Mouse (Mus musculus) neural tube, embryonic 15.5 days (tissue): ENCODE measurements around the gene Kdelr3. TPM values are rescaled to one million over a fixed set of nuclear protein-coding genes. Genes with fewer than 3 reads are reported as not detected.

Source experiments
- ATAC-seq: fragments of 200-750 bp; cut with Nextera tagmentation; 2 replicates; pipeline ENCODE4 v1.8.0; 2017; ENCODE audit warnings: mild to moderate bottlenecking, moderate TSS enrichment, moderate library complexity; ENCODE audit not compliant: low FRiP score
- H3K27ac ChIP-seq: fragments of 300-500 bp; sonication (generic); replicated peaks from 2 replicates; pipeline ENCODE4 v1.5.1; 2015; ENCODE audit warnings: mild to moderate bottlenecking, inconsistent platforms
- H3K27me3 ChIP-seq: fragments of 300-500 bp; sonication (generic); replicated peaks from 2 replicates; pipeline ENCODE4 v1.6.1; 2015; ENCODE audit warnings: inconsistent platforms
- H3K36me3 ChIP-seq: fragments of 300-500 bp; sonication (generic); 2 replicates; pipeline ENCODE4 v1.6.1; 2015; ENCODE audit warnings: inconsistent platforms
- H3K4me1 ChIP-seq: fragments of 300-500 bp; sonication (generic); 2 replicates; pipeline ENCODE4 v1.6.1; 2015; ENCODE audit warnings: inconsistent platforms
- H3K4me2 ChIP-seq: fragments of 300-500 bp; sonication (generic); 2 replicates; pipeline ENCODE4 v1.6.1; 2015; ENCODE audit warnings: inconsistent platforms, mild to moderate bottlenecking, moderate library complexity
- H3K4me3 ChIP-seq: fragments of 300-500 bp; sonication (generic); replicated peaks from 2 replicates; pipeline ENCODE4 v1.5.1; 2015; ENCODE audit warnings: mild to moderate bottlenecking, inconsistent platforms
- H3K9ac ChIP-seq: fragments of 300-500 bp; sonication (generic); replicated peaks from 2 replicates; pipeline ENCODE4 v1.6.1; 2015; ENCODE audit warnings: mild to moderate bottlenecking, inconsistent platforms
- H3K9me3 ChIP-seq: fragments of 300-500 bp; sonication (generic); replicated peaks from 2 replicates; pipeline ENCODE4 v1.6.1; 2016; ENCODE audit warnings: inconsistent platforms
- WGBS: fragments of 180-500 bp; shearing (Covaris S2); methylation state at CpG from one replicate; pipeline ENCODE4 v1.1.7; 2015; ENCODE audit warnings: mixed read lengths; 5-methylcytosine and 5-hydroxymethylcytosine counted together
- polyA plus RNA-seq: library from polyadenylated mRNA; unstranded; fragments of >200 nt; fragmentation: Nextera tagmentation; extraction: Ambion mirVana; gene quantifications from 2 replicates; pipeline ENCODE4 v1.2.1, GENCODE M21; 2015

Kdelr3 gene
- polyA plus RNA-seq, 1 experiment from 2014 or later: 18.5 TPM

- Histone ChIP-seq H3K27ac (no peak overlapping the region), H3K4me1 (peaks cover 11% of the 10 kb centered on the region), H3K9me3 (no peaks in the 10 kb centered on the region), H3K36me3 (no peaks in the 10 kb centered on the region), H3K4me2 (no peak overlapping the region), H3K27me3 (peaks cover 48% of the 10 kb centered on the region), H3K9ac (no peak overlapping the region), H3K4me3 (no peak overlapping the region)
- no peak for ATAC-seq
- 80% methylated on average over 17 of the region's 17 CpGs for WGBS
Observed at GRCm38 (mm10) chr15:79500110-79500509, 16.1 kb upstream of the Kdelr3 start.

- peaks cover 74% of the 10 kb centered on the region for H3K27me3 ChIP-seq
- H3K9ac ChIP-seq: no peak overlapping the region
- no peak for ATAC-seq
- H3K4me2 ChIP-seq: no peak overlapping the region
- H3K36me3 ChIP-seq: no peaks in the 10 kb centered on the region
- H3K27ac ChIP-seq: no peak overlapping the region
- WGBS: 27% methylated on average over 17 of the region's 18 CpGs
- peaks cover 24% of the 10 kb centered on the region for H3K4me1 ChIP-seq
- H3K4me3 ChIP-seq: no peak overlapping the region
- H3K9me3 ChIP-seq: no peaks in the 10 kb centered on the region
Observed at GRCm38 (mm10) chr15:79502891-79503341, 13.3 kb upstream of the Kdelr3 start.

- Histone ChIP-seq H3K4me2 (no peak overlapping the region), H3K9ac (no peak overlapping the region), H3K4me3 (no peak overlapping the region), H3K9me3 (no peaks in the 10 kb centered on the region), H3K4me1 (peaks cover 23% of the 10 kb centered on the region), H3K27me3 (peaks cover 79% of the 10 kb centered on the region), H3K36me3 (no peaks in the 10 kb centered on the region), H3K27ac (no peak overlapping the region)
- WGBS: 72% methylated on average over 5 of the region's 5 CpGs
- ATAC-seq: no peak
Observed at GRCm38 (mm10) chr15:79503438-79503837, 12.8 kb upstream of the Kdelr3 start.

GRCm38 (mm10) chr15:79504707-79505452 is 11.3 kb upstream of the Kdelr3 start, which contains the start of gene Kcnj4:
TSS of gene Kcnj4 (minus strand) at chr15:79505241.
- no peak; the same call in 1 of the 2 replicates for ATAC-seq
- Histone ChIP-seq H3K27me3 (peaks cover 82% of the 10 kb centered on the region), H3K4me3 (peak within 1 kb of the TSS; percentile 52), H3K4me1 (peaks cover 23% of the 10 kb centered on the region), H3K27ac (no peak within 1 kb of the TSS), H3K36me3 (no peaks in the 10 kb centered on the region), H3K4me2 (peak within 1 kb of the TSS; percentile 100), H3K9ac (peak within 1 kb of the TSS; percentile 40), H3K9me3 (no peaks in the 10 kb centered on the region)
- under 1% methylated on average over 44 of the region's 60 CpGs for WGBS

- Histone ChIP-seq H3K4me1 (peaks cover 23% of the 10 kb centered on the region), H3K4me3 (peak overlapping the region; percentile 52), H3K9me3 (no peaks in the 10 kb centered on the region), H3K9ac (peak overlapping the region; percentile 40), H3K27me3 (peaks cover 88% of the 10 kb centered on the region), H3K36me3 (no peaks in the 10 kb centered on the region), H3K27ac (no peak overlapping the region), H3K4me2 (peak overlapping the region; percentile 100)
- ATAC-seq: peak; percentile 41; the same call in 1 of the 2 replicates
- WGBS: 1% methylated on average over 55 of the region's 71 CpGs
Observed at GRCm38 (mm10) chr15:79505616-79506283, 10.5 kb upstream of the Kdelr3 start.

GRCm38 (mm10) chr15:79506460-79506859 is 9.8 kb upstream of the Kdelr3 start:
- Histone ChIP-seq H3K36me3 (no peaks in the 10 kb centered on the region), H3K4me3 (no peak overlapping the region; the same call in 1 of the 2 replicates), H3K9ac (no peak overlapping the region), H3K27me3 (peaks cover 90% of the 10 kb centered on the region), H3K27ac (no peak overlapping the region), H3K4me2 (peak overlapping the region; percentile 100; the same call in 1 of the 2 replicates), H3K9me3 (no peaks in the 10 kb centered on the region), H3K4me1 (peaks cover 30% of the 10 kb centered on the region)
- no peak for ATAC-seq
- WGBS: 35% methylated on average over 7 of the region's 7 CpGs

GRCm38 (mm10) chr15:79507055-79507828 is 9.0 kb upstream of the Kdelr3 start:
- H3K9me3 ChIP-seq: no peaks in the 10 kb centered on the region
- no peak for ATAC-seq
- no peak overlapping the region for H3K4me3 ChIP-seq
- H3K27me3 ChIP-seq: peaks cover 84% of the 10 kb centered on the region
- no peak overlapping the region for H3K4me2 ChIP-seq
- H3K36me3 ChIP-seq: no peaks in the 10 kb centered on the region
- H3K27ac ChIP-seq: no peak overlapping the region
- 60% methylated on average over 30 of the region's 31 CpGs for WGBS
- H3K9ac ChIP-seq: no peak overlapping the region
- peaks cover 37% of the 10 kb centered on the region for H3K4me1 ChIP-seq

GRCm38 (mm10) chr15:79509998-79510397 is 6.2 kb upstream of the Kdelr3 start:
- Histone ChIP-seq H3K27ac (no peak overlapping the region), H3K27me3 (peaks cover 81% of the 10 kb centered on the region), H3K9me3 (no peaks in the 10 kb centered on the region), H3K4me2 (no peak overlapping the region), H3K9ac (no peak overlapping the region), H3K4me1 (peaks cover 33% of the 10 kb centered on the region), H3K36me3 (no peaks in the 10 kb centered on the region), H3K4me3 (no peak overlapping the region)
- no peak for ATAC-seq
- 23% methylated on average over 6 of the region's 6 CpGs for WGBS

GRCm38 (mm10) chr15:79510425-79510824 is 5.8 kb upstream of the Kdelr3 start:
- no peak overlapping the region for H3K9ac ChIP-seq
- H3K4me2 ChIP-seq: no peak overlapping the region
- H3K27ac ChIP-seq: no peak overlapping the region
- no peaks in the 10 kb centered on the region for H3K36me3 ChIP-seq
- no peak for ATAC-seq
- H3K4me1 ChIP-seq: peaks cover 29% of the 10 kb centered on the region
- H3K4me3 ChIP-seq: no peak overlapping the region
- 83% methylated on average over 7 of the region's 7 CpGs for WGBS
- H3K27me3 ChIP-seq: peaks cover 81% of the 10 kb centered on the region
- H3K9me3 ChIP-seq: no peaks in the 10 kb centered on the region

- peaks cover 83% of the 10 kb centered on the region for H3K27me3 ChIP-seq
- H3K36me3 ChIP-seq: no peaks in the 10 kb centered on the region
- peak overlapping the region; percentile 83 for H3K4me2 ChIP-seq
- H3K27ac ChIP-seq: no peak overlapping the region
- peak overlapping the region; percentile 37; the same call in 1 of the 2 replicates for H3K9ac ChIP-seq
- no peaks in the 10 kb centered on the region for H3K9me3 ChIP-seq
- ATAC-seq: peak; percentile 87
- under 1% methylated on average over 60 of the region's 61 CpGs for WGBS
- peak overlapping the region; percentile 46 for H3K4me3 ChIP-seq
- peaks cover 25% of the 10 kb centered on the region for H3K4me1 ChIP-seq
Observed at GRCm38 (mm10) chr15:79511553-79512320, 4.5 kb upstream of the Kdelr3 start.

GRCm38 (mm10) chr15:79513940-79514339 is 2.3 kb upstream of the Kdelr3 start:
- WGBS: 7% methylated on average over 9 of the region's 9 CpGs
- H3K4me2 ChIP-seq: no peak overlapping the region
- H3K4me3 ChIP-seq: no peak overlapping the region
- H3K36me3 ChIP-seq: no peaks in the 10 kb centered on the region
- peaks cover 30% of the 10 kb centered on the region for H3K4me1 ChIP-seq
- no peak overlapping the region for H3K9ac ChIP-seq
- H3K9me3 ChIP-seq: no peaks in the 10 kb centered on the region
- ATAC-seq: no peak
- no peak overlapping the region for H3K27ac ChIP-seq
- H3K27me3 ChIP-seq: peaks cover 77% of the 10 kb centered on the region
